Mouse (Mus musculus): ENCODE data around the gene Glb1l2.

Glb1l2 gene

DNA sequence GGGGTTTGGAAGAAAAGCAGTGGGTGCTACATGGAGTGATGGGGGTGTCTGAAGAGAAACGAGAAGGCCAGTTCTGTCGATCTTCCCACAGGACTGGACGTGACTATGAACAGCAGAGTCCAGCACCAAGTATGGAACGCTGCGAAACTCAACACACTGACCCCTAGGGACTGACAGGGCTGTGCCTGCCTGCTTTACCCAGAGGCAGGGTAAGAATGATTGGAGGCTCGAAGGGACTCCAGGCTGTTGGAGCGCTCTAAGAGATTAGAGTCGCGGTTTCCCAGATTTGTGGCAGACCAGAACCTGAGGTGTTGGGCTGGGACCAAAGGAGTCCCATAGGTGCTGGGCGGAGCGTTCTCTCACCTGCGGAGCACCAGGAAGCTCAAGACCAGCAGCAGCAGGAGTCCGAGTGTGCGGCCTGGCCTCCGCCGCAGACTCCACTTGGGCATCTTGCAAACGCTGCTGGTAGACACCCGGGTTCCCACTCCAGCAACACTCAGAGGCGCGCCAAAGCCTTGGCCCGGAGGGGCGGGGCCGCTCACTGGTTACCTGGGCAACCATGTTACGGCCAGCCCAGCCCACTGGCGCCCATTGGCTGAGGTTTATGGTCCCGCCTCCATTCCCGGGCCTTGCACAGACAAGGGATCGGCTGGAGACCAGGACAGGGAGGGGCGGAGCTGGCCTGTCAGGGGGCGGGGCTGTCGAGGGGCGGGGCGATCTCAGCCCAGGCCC, at the start of gene Glb1l2:
Gene Glb1l2, minus strand, starts transcription at position 534 of the 732 bp plus-strand sequence.
- peak; percentile 94 to 95 for DNase-seq (ENCODE audit: low spot score in 2 of 2)

DNA sequence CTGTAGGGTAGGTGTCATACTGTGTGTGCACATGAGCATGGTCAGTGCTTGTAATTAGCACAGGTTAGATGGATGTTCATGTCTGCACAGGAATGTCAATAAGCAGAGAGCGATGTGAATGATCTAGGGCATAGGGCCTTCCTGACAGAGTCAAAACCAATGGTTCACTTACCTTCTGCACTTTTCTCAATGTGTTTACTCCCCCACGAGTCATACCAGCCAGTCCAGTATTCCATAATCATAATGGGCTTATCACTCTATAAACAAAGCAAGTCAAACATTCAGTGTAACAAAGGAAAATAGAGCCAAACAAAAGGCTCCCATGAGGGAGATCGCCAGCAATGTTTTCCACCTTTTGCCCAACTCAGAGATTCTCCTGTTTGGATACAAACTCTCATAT, 24.8 kb upstream of the Glb1l2 start:
- DNase-seq (ENCODE audit: low spot score in 2 of 2) = peak; percentile 6 to 18

DNA sequence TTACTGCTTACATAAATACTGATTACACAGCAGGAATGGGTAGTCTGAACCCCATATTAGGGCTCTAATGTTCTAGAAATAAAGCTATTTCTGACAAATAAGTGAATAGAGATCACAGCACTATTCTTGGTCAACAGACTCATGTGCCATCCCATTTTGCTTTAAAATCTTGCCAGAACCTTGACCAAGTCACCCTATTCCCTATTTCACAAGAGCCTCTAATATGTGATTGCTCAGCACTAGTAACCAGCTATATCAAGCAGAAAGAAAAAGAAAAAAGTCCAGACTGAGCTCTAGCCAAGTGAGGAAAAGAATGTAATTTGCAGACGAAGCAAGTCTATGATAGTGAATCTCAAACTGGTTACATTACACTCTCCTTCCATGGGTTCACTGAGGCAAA, 13.7 kb upstream of the Glb1l2 start:
- no peak for DNase-seq (ENCODE audit: low spot score in 2 of 2)

DNA sequence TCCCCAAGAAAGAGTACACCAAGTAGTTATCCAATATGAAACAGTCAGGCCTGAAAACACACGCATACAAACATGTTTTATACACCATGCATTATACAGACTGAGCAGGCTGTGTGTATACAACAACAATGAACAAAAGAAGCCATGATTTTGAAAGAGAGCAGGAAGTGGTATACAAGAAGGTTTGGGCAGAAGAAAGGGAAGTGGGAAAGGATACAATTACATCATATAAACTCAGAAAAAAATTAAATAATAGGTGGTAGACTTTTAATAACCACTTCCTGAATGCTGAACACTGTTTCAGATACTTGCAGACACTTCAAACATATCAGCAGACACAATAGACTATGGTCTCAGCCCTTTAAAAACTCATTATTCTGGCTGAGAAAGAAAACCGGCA, 2.5 kb upstream of the Glb1l2 start:
- no peak for DNase-seq (ENCODE audit: low spot score in 2 of 2)

DNA sequence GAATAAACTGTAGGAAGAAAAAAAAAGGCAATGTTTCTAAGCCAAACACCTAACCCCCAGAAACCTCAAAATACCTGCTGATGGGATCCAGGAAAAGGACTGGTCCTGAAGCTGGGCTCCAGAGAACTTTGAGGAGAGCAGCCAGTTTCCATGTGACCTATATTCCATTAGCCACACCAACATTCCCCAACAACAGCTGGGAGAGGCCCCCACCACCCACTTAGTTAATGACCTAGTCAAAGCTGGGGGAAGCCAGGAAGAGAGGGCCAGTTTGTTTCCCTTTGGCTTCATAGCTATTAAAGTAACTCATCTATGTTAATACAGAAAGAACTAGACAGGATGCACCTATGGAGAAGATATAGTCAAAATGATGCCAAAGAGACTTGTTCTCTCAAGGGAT, 1.9 kb downstream of the Glb1l2 start:
- no peak for DNase-seq (ENCODE audit: low spot score in 2 of 2)

DNA sequence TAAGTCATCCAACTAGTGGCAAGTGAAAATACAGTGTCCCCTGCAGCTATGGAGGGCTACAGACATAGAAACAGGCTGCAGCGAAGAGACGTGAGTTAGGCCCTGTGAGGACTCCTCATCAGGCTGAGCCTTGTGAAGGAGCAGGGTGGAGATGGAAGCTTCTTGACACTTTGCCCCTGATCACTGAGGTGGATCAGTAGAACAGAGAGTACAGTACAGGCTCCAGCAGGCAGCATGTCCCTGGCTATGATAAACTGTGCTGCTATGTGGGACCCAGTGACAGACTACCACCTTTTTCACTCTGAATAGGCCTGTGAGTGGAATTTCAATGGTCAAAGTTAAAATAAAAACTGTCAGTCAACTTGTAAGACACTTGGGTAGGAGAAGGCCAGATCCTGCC, 5.9 kb downstream of the Glb1l2 start:
- no peak for DNase-seq (ENCODE audit: low spot score in 2 of 2)

DNA sequence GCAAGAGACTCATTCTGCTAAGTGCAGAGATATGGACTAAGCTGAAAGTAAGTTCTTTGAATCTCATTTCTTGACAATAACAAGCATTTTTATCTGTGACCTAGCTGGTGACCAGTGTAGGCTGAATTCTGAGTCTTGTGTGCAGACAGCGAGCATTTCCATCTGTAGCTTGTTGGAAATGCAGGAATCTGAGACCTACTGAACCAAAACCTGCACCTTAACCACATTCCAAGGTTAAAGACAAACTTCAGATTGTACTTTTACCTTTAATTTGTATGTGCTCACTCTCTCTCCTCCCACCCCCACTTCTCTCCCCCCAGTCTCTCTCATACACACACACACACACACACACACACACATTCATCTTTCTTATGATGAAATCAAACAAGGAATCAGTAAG, 7.5 kb downstream of the Glb1l2 start:
- no peak for DNase-seq (ENCODE audit: low spot score in 2 of 2)

DNA sequence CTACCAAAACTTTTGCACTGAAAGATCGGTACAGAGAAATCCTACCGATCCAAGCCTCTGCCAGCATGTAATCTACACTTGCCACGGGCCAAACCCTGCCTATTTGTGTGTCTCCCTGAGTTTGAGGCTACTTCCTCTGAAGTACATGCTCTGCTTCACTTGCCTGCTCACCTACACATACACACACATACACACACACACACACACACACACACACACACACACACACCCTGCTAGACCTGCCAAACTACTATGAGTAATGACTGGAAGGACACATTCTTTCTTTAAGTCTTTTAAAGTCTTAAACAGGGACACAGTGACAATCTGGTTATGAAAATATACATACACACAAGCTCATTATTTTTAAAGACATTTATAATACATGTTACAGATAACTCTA, 8.1 kb downstream of the Glb1l2 start:
- DNase-seq (ENCODE audit: low spot score in 2 of 2) = peak; percentile 18 to 31

DNA sequence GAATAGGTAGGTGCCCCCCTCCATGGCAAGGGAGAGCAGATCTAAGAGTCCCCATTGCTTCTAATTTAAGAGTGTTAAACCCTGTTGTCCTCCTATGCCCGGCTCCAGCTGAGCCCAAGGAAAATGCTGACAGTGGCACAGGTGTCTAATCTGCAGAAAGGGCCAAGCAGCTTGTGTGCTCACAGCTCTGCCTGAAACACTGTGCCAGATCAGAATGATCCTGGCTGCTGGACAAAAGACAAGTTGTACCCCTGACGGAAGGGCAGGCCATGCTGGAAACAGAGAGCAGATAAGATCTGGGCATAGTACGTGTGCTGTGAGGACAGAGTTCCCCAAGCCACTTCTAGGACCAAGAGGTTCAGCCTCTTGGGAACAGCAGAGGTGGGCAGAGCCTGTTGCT, 13.4 kb downstream of the Glb1l2 start:
- no peak for DNase-seq (ENCODE audit: low spot score in 2 of 2)

- DNase-seq (ENCODE audit: low spot score in 2 of 2) = peak in 1 of 2 experiments; percentile 29
Measured at GRCm38 (mm10) chr9:26783414-26783975, 22.8 kb downstream of the Glb1l2 start.

DNA sequence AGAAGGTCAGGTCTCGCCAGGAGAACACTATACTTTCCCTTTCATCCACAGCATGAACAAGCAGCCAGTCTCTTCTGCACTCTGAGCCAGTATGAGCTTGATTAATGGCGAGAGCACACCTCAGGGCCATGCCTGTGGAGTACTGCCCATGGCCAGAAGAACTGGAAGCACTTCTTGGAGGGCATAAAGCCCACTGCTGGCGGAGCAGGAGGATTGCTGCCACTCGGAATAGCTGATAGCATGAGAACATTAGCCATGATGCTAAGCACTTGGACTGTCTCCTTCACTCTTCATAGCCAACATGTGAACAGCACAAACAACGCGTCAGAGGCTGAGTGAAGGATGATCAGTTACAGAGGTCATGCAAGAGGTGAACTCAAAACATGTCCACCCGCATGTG, 27.8 kb downstream of the Glb1l2 start:
- no peak for DNase-seq (ENCODE audit: low spot score in 2 of 2)

GRCm38 (mm10) chr9:26776122-26776902, 30.0 kb downstream of the Glb1l2 start:
- no peak for DNase-seq (ENCODE audit: low spot score in 2 of 2)

DNA sequence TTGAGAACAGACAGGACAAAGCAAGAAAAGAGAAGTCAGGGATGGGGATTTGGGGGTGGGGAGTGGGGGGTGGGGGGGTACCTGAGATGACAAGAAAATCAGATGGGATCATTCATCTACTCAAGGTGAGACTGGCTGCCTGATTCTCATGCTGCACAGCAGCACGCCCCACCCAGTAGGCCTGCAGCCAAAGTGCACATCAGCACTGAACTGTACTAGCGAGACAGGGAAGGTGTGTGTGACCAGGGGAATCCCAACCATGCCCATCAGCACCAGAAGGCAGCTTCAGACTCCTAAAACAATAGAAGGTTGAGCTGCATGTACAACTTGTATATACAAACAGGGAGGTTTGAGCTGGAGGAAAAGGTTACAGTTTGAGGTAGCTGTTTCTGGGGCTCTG, 30.6 kb downstream of the Glb1l2 start:
- no peak for DNase-seq (ENCODE audit: low spot score in 2 of 2)

DNA sequence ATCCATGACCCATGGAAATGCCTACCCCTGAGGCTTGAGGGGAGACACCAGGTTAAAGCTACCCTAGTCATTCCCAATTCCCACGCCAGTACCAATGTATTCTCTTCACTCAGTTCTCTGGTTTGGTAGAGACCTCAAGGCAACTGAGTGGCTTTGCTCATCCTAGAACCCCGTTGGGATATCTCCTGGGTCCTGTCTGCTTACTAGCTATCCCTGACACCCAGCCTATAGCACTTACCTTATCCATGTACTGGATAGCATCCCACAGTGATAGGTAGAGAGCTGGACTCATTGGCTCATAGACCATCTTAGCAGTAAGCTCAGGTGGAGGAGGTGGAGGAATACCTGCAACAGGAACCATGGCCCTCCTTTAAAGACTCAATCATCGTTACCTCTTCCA, 38.1 kb downstream of the Glb1l2 start:
- no peak for DNase-seq (ENCODE audit: low spot score in 2 of 2)

DNA sequence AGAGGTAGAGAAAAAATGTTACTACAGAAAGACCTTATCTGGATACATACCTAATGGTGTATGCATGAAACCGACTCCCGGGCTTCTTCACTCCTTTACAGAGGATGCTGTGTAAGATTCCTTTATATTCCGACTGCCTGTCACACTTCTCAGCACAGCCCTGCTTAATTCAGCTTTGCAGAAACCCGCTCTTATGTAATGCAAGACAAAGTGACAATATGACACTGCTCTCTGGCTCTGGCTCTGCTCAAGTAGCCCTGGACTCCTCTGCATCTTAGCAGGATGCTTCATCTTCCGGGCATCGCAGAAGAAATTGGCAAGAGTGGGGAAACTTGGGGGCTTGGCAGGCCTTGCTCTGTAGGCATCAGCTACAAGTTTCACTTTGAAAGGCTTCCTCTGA, 43.8 kb downstream of the Glb1l2 start:
- DNase-seq (ENCODE audit: low spot score in 2 of 2) = no peak

- no peak for DNase-seq (ENCODE audit: low spot score in 2 of 2)
Measured at GRCm38 (mm10) chr9:26760576-26760975, 45.7 kb downstream of the Glb1l2 start.

DNA sequence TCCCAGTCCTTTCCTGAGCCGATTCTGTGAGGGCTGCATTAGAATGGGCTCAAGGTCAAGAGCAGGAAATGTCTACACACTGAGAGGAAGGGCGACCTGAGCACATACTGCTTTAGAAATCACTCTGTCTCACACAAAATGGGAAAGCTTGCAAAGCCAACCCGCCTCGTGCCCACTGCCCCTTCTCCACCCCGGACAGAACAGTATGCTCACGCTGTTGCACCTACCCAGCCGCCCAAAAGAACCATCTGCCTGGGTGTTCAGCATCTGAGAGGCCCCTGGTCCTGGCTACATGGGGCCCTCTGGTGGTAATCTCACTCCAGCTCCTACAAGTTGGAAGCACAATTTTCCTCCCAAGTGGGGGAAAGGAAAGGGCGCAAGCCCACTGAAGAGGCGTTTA, 46.2 kb downstream of the Glb1l2 start:
- no peak for DNase-seq (ENCODE audit: low spot score in 2 of 2)

DNA sequence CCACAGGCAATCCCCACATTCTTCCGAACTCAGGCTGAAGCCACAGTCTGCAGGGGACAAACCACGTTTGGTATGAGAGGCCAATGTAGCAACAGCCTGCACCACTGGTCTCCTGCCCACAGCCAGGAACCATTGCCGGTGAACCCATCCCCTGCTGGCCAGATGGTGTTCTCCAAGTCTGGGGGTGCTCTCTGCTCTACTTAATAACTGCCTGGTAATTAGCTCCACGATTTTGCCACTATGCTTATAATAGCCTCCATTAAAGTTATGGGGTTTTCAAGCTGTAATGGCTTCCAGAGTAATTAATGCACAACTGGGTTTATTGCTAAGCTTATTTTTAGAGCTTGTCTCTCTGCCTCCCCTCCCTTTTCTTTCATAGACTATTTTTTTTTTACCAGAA, 57.4 kb downstream of the Glb1l2 start:
- DNase-seq (ENCODE audit: low spot score in 2 of 2) = no peak

DNA sequence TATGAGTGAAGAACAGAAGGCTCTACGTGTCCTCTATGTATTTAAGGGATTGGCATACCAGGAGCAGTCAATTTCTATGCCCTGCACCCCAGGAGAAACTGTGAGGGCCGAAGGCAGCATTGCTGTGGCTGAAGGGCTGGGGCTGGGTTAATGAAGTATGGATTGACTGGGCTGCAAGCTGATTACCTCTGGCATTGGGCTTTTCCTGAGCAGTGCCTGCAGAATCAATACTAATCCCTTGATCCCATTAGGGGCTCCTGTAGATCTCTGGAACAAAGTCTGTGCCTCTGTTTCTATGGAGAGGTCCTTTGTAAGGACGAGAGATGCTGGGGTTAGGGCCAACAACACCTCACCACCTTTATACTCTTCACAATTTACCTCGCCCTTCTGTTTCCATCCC, 59.1 kb downstream of the Glb1l2 start:
- DNase-seq (ENCODE audit: low spot score in 2 of 2) = no peak

GRCm38 (mm10) chr9:26742817-26743216, 63.5 kb downstream of the Glb1l2 start:
- DNase-seq (ENCODE audit: low spot score in 2 of 2) = no peak

- no peak for DNase-seq (ENCODE audit: low spot score in 2 of 2)
Measured at GRCm38 (mm10) chr9:26737116-26737515, 69.2 kb downstream of the Glb1l2 start.

DNA sequence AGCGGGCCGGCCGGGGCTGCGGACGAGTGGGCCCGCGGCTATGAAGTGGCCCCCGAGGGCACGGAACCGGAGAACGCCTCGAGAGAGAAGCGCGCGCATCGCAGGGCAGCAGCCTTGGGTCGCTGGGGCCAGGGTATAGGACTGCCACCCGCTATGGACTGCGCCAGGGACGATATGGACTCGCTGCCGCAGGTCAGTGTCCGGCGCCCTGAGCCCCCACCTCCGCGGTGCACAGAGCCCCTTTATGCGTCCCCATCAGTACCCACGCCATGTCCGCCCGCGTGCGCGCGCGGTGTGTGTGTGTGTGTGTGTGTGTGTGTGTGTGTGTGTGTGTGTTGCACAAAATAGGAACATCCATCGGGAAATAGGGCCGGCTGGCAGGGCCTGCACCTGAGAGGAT, 72.3 kb downstream of the Glb1l2 start:
- no peak for DNase-seq (ENCODE audit: low spot score in 2 of 2)
